Mouse (Mus musculus) ES-Bruce4 (cell line): ENCODE results near the gene Hipk4.

ENCODE experiments used
- CTCF ChIP-seq: IDR thresholded peaks from one replicate; pipeline ENCODE4 v1.8.1; 2011; ENCODE audit warnings: low read depth, low read length
- EP300 ChIP-seq: IDR thresholded peaks from 2 replicates; pipeline ENCODE4 v1.6.1; 2011; ENCODE audit warnings: low read depth, low read length; ENCODE audit not compliant: insufficient read depth
- POLR2A ChIP-seq: IDR thresholded peaks from one replicate; pipeline ENCODE4 v1.8.1; 2011; ENCODE audit warnings: low read length; ENCODE audit not compliant: insufficient read depth

DNA sequence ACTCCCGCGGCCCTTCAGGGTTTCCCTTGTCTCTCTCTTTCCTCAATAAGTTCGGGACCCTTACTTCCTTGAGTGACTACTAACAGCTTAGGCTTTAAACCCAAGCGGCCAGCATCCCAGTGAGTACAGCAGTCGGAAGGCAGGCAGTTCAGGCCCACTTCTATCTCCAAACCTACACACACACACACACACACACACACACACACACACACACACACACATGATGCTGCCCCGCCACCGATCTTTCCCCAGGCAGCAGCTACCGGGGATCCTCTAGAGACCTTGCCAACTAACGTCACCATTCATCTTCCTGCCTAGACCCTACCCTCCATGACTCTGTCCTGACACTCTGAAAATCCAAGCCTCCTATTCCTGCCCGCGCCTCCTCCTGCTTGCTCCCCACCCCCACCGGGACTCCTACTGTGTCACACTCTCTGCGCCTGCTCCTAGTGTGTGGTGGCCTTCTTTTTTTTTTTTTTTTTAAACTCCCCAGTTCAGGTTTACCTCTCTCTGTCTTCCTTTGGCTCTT, 35.3 kb upstream of the Hipk4 start:
- TF ChIP-seq CTCF = no peak
- no peak for TF ChIP-seq EP300
- no peak for TF ChIP-seq POLR2A
